Mouse (Mus musculus) stomach, adult 2 months (tissue): ENCODE data around the gene Nfkbia. TPM values are rescaled to one million over a fixed set of nuclear protein-coding genes. Genes with fewer than 3 reads are reported as not detected.

Experiments used
- polyA plus RNA-seq: library from polyadenylated mRNA; depleted of rRNA; stranded (reverse); fragments of >200 nt; gene quantifications from 2 replicates; pipeline ENCODE4 v1.2.3, GENCODE M21; 2012; rRNA removed

Gene Nfkbia
- 97.6 and 117 TPM in 2 replicates for polyA plus RNA-seq

DNA sequence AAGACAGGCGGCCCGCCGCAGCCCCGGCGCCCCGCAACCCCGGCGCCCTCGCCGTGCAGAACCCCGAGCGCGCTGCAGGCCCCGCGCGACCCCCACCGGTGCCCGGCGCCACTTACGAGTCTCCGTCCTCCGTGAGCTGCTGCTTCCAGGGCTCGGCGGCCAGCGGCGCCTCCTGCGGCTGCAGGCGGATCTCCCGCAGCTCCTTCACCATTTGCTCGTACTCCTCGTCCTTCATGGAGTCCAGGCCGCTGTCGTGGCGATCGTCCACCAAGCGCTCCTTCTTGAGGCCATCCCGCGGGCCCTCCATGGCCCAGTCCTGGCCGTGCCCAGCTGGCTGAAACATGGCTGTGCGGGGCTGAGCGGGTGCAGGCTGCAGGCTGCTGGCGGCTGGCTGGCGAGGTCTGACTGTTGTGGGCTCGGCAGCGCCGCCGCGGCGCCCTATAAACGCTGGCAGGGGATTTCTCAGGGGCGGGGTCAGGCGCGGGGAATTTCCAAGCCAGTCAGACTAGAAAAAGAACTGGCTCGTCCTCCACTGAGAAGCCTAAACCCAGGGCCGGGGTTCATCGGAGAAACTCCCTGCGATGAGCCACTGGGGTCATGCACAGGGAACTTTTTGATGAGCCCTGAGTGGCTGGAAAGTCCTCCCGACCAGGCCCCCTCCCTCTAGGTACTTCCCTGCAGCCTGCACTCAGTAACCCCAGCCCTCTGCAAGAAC lies at the start of gene Nfkbia:
Gene Nfkbia, minus strand, starts transcription at position 464 of the 715 bp plus-strand sequence.

Other genes with a start within 250 kb of the Nfkbia start
- 9.2 and 10.9 TPM in 2 replicates for gene 1110008L16Rik, start 193.1 kb downstream of the Nfkbia start, polyA plus RNA-seq
- gene Ppp2r3c, start 189.6 kb downstream of the Nfkbia start, polyA plus RNA-seq = 0.15 and 0.23 TPM in 2 replicates
- 5.5 and 8.5 TPM in 2 replicates for gene Psma6, start 108.4 kb downstream of the Nfkbia start, polyA plus RNA-seq
- 0.06 TPM in 1 of 2 replicates, not detected in the other for gene Aldoart2, start 72.6 kb upstream of the Nfkbia start, polyA plus RNA-seq
- not detected in 2 replicates for gene Insm2, start 106.8 kb upstream of the Nfkbia start, polyA plus RNA-seq